Mouse (Mus musculus): ENCODE measurements around the gene Lrrc31. TPM values are rescaled to one million over a fixed set of nuclear protein-coding genes. Genes with fewer than 3 reads are reported as not detected.

Gene Lrrc31
- total RNA-seq, 2 experiments from 2014 or later: not detected

DNA sequence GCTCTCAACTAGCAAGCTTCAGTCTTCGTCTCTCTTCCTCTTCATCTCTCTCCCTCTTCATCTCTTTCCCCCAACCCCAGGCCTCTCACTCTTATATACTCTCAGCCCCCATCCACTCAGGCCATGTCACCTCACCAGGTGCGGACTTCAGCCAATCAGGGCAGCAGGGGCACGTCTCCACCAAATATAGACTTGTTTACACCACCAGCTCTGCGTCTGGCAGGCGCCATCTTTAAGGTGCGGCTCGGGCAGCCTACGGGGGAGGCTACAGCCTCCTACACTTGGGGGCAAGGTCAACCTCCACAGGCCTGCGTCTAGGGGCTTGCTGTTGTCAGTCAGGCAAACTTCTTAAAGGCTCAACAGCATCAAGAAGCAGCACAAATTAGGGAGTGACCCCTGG lies 41.2 kb downstream of the Lrrc31 start:
- DNase-seq (ENCODE audit: extremely low spot score in 1 of 2, low spot score in 2 of 2): no peak
- no peak overlapping the region for H3K27ac ChIP-seq
- no peak for TF ChIP-seq CTCF (IDR thresholded peaks at IDR 0.05)
- intact Hi-C loops (cut with DNase I): no loop called here
- H3K4me3 ChIP-seq: no peak overlapping the region

DNA sequence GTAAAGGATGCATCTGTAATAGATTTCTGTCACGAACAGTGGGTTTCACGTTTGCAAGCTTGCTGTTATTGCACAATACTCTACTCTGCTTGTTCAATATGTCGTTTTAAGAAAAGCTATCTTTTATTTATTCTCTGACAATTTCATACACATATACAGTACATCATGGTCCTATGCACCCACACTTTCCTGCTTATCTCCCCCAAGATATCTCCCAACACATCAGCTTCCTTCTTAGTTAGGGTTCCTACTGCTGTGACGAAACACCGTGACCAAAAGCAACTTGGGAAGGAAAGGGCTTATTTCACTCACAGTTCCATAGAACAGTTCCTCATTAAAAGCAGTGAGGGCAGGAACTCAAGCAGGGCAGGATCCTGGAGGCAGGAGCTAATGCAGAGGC lies 43.7 kb downstream of the Lrrc31 start:
- no peak for DNase-seq (ENCODE audit: extremely low spot score in 1 of 2, low spot score in 2 of 2)
- Histone ChIP-seq H3K4me3 (no peak overlapping the region), H3K27ac (no peak overlapping the region)
- no peak for TF ChIP-seq CTCF (IDR thresholded peaks at IDR 0.05)
- intact Hi-C loops (cut with DNase I): no loop called here

- TF ChIP-seq CTCF (IDR thresholded peaks at IDR 0.05): peak; percentile 4
- peak; percentile 13 to 15 for DNase-seq (ENCODE audit: extremely low spot score in 1 of 2, low spot score in 2 of 2)
- intact Hi-C loops (cut with DNase I): no loop called here
- Histone ChIP-seq H3K4me3 (peak overlapping the region; percentile 35), H3K27ac (no peak overlapping the region)
Measured at GRCm38 (mm10) chr3:30650062-30650841, 49.4 kb downstream of the Lrrc31 start.

DNA sequence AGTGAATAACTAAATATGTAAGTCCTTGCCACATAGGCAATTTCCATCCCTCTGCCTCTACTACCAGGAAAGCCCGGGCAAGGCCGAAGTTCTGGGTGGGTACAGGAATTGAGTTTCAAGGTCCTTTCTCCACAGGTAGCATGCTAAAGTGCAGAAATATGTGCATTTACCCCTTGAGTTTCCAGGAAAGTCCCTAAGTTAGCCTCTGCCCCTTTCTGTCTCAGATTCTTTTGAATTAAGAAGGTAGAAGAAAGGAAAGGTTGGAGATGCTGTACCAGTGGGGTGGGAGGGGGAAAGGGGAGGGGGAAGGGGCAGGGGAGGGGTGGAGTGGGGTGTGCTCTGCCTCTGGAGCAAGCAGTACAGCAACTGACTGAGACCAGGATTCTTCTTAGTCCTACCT lies 51.2 kb downstream of the Lrrc31 start:
- no peak overlapping the region for H3K4me3 ChIP-seq
- no peak for DNase-seq (ENCODE audit: extremely low spot score in 1 of 2, low spot score in 2 of 2)
- intact Hi-C loops (cut with DNase I): no loop called here
- no peak overlapping the region for H3K27ac ChIP-seq
- TF ChIP-seq CTCF (IDR thresholded peaks at IDR 0.05): no peak

- intact Hi-C loops (cut with DNase I): no loop called here
- Histone ChIP-seq H3K4me3 (no peak within 1 kb of the TSS), H3K27ac (no peak within 1 kb of the TSS)
- peak in 1 of 2 experiments; percentile 14 for DNase-seq (ENCODE audit: extremely low spot score in 1 of 2, low spot score in 2 of 2)
- no peak for TF ChIP-seq CTCF (IDR thresholded peaks at IDR 0.05)
Measured at GRCm38 (mm10) chr3:30647440-30648090, 52.1 kb downstream of the Lrrc31 start, which contains the start of gene Lrrc34. Gene Lrrc34 (minus strand): TSS chr3:30647869.

GRCm38 (mm10) chr3:30646761-30647160 lies 52.9 kb downstream of the Lrrc31 start:
- H3K4me3 ChIP-seq: no peak overlapping the region
- H3K27ac ChIP-seq: no peak overlapping the region
- no peak for TF ChIP-seq CTCF (IDR thresholded peaks at IDR 0.05)
- intact Hi-C loops (cut with DNase I): no loop called here
- no peak for DNase-seq (ENCODE audit: extremely low spot score in 1 of 2, low spot score in 2 of 2)

DNA sequence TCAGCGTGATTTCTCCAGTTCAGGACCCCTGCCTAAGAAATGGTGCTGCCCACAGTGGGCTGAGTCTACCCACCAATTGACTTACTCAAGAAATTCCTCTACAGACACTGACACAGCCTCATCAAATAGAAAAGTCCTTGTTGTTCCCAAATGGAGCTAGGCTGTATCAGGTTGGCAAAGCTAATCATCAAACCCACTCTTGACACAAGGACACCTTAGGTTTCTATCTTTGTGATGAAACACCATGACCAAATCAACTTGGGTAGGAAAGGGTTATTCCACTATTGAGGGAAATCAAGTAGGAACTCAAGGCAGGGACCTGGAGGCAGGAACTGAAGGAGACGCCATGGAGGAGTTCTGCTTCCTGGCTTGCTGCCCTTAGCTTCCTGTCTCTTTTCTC lies 55.4 kb downstream of the Lrrc31 start, which contains the start of gene Lrriq4:
Gene Lrriq4 (plus strand): TSS at position 301 of the 400 bp plus-strand sequence.
- no peak within 1 kb of the TSS for H3K27ac ChIP-seq
- H3K4me3 ChIP-seq: no peak within 1 kb of the TSS
- no peak for TF ChIP-seq CTCF (IDR thresholded peaks at IDR 0.05)
- intact Hi-C loops (cut with DNase I): no loop called here
- DNase-seq (ENCODE audit: extremely low spot score in 1 of 2, low spot score in 2 of 2): no peak

- intact Hi-C loops (cut with DNase I): no loop called here
- no peak overlapping the region for H3K27ac ChIP-seq
- TF ChIP-seq CTCF (IDR thresholded peaks at IDR 0.05): no peak; the same call in 1 of the 2 replicates
- no peak for DNase-seq (ENCODE audit: extremely low spot score in 1 of 2, low spot score in 2 of 2)
- no peak overlapping the region for H3K4me3 ChIP-seq
Measured at GRCm38 (mm10) chr3:30635629-30636028, 64.0 kb downstream of the Lrrc31 start.

GRCm38 (mm10) chr3:30633681-30634080 lies 66.0 kb downstream of the Lrrc31 start:
- no peak for DNase-seq (ENCODE audit: extremely low spot score in 1 of 2, low spot score in 2 of 2)
- TF ChIP-seq CTCF (IDR thresholded peaks at IDR 0.05): no peak; the same call in 1 of the 2 replicates
- H3K4me3 ChIP-seq: no peak overlapping the region
- intact Hi-C loops (cut with DNase I): no loop called here
- H3K27ac ChIP-seq: no peak overlapping the region

Other genes starting within 250 kb of the Lrrc31 start
- gene Mecom, start 151.8 kb downstream of the Lrrc31 start, total RNA-seq (2021): 1 to 10 TPM; 2.1 to 4.1 TPM
- gene Actrt3, start 99.9 kb downstream of the Lrrc31 start, total RNA-seq (2021): 1 to 10 TPM; 1.0 to 1.3 TPM
- gene Mynn, start 97.8 kb downstream of the Lrrc31 start, total RNA-seq (2021): 10 to 100 TPM; 15.2 to 16.6 TPM
- gene Lrriq4, start 55.3 kb downstream of the Lrrc31 start, total RNA-seq (2021): not detected
- gene Lrrc34, start 52.0 kb downstream of the Lrrc31 start, total RNA-seq (2021): not detected
- gene Samd7, start 46.5 kb upstream of the Lrrc31 start, total RNA-seq (2021): not detected
- 100 to 1,000 TPM; 102 to 110 TPM for gene Sec62, start 93.0 kb upstream of the Lrrc31 start, total RNA-seq (2021)
- 1 to 10 TPM; 1.5 to 1.7 TPM for gene Gpr160, start 156.1 kb upstream of the Lrrc31 start, total RNA-seq (2021)